Mouse (Mus musculus) hindbrain, embryonic 14.5 days (tissue): ENCODE data around the gene Gng7. TPM values are rescaled to one million over a fixed set of nuclear protein-coding genes. Genes with fewer than 3 reads are reported as not detected.

Source experiments
- ATAC-seq: fragments of 200-750 bp; cut with Nextera tagmentation; 2 replicates; pipeline ENCODE4 v1.8.0; 2017; ENCODE audit warnings: moderate number of reproducible peaks, mild to moderate bottlenecking, moderate TSS enrichment, moderate library complexity; ENCODE audit not compliant: low FRiP score
- DNase-seq: peaks from one replicate; pipeline ENCODE4 v3.0.0-alpha.2; 2015; ENCODE audit warnings: low spot score
- H3K27ac ChIP-seq: fragments of 300-500 bp; sonication (generic); 2 replicates; pipeline ENCODE4 v1.5.1; 2014; ENCODE audit warnings: mild to moderate bottlenecking, moderate library complexity
- H3K27me3 ChIP-seq: fragments of 300-500 bp; sonication (generic); 2 replicates; pipeline ENCODE4 v1.6.1; 2014; ENCODE audit warnings: mild to moderate bottlenecking, low read length, mixed read lengths; ENCODE audit not compliant: control insufficient read depth, insufficient read depth
- H3K36me3 ChIP-seq: fragments of 300-500 bp; sonication (generic); replicated peaks from 2 replicates; pipeline ENCODE4 v1.6.1; 2014; ENCODE audit not compliant: control insufficient read depth, insufficient read depth
- H3K4me1 ChIP-seq: fragments of 300-500 bp; sonication (generic); replicated peaks from 2 replicates; pipeline ENCODE4 v1.6.1; 2014; ENCODE audit warnings: antibody characterized with exemption, low read length, mixed read lengths; ENCODE audit not compliant: control insufficient read depth, insufficient read depth
- H3K4me2 ChIP-seq: fragments of 300-500 bp; sonication (generic); replicated peaks from 2 replicates; pipeline ENCODE4 v1.6.1; 2014; ENCODE audit warnings: mild to moderate bottlenecking, moderate library complexity
- H3K4me3 ChIP-seq: fragments of 300-500 bp; sonication (generic); replicated peaks from 2 replicates; pipeline ENCODE4 v1.5.1; 2014; ENCODE audit warnings: mild to moderate bottlenecking, low read length
- H3K9ac ChIP-seq: fragments of 300-500 bp; sonication (generic); 2 replicates; pipeline ENCODE4 v1.6.1; 2014
- H3K9me3 ChIP-seq: fragments of 300-500 bp; sonication (generic); 2 replicates; pipeline ENCODE4 v1.6.1; 2016; ENCODE audit warnings: low read length; ENCODE audit not compliant: control insufficient read depth
- WGBS: fragments of 180-500 bp; shearing (Covaris S2); extraction: QIAGEN DNeasy Blood & Tissue Kit; methylation state at CpG from one replicate; pipeline ENCODE4 v1.1.7; 2014; 5-methylcytosine and 5-hydroxymethylcytosine counted together
- polyA plus RNA-seq: library from polyadenylated mRNA; unstranded; fragments of >200 nt; fragmentation: Nextera tagmentation; extraction: Ambion mirVana; gene quantifications from 2 replicates; pipeline ENCODE4 v1.2.1, GENCODE M21; 2014

Gng7 gene
- polyA plus RNA-seq, 1 experiment from 2014 or later = 17.7 TPM

GRCm38 (mm10) chr10:80956901-80957300 lies 57.8 kb downstream of the Gng7 start:
- WGBS = 89% methylated on average over 6 of the region's 6 CpGs
- ATAC-seq = no peak

GRCm38 (mm10) chr10:80956385-80956784 lies 58.4 kb downstream of the Gng7 start:
- DNase-seq = no peak
- Histone ChIP-seq H3K27me3 (no peaks in the 10 kb centered on the region), H3K9ac (no peak overlapping the region), H3K27ac (no peak overlapping the region), H3K4me2 (no peak overlapping the region), H3K36me3 (no peaks in the 10 kb centered on the region), H3K4me3 (no peak overlapping the region), H3K9me3 (no peaks in the 10 kb centered on the region), H3K4me1 (no peaks in the 10 kb centered on the region)
- 96% methylated on average over 8 of the region's 8 CpGs for WGBS
- no peak for ATAC-seq

More at GRCm38 (mm10) chr10:80956901-80957300, 57.8 kb downstream of the Gng7 start:
- no peaks in the 10 kb centered on the region for H3K4me1 ChIP-seq
- H3K27ac ChIP-seq = no peak overlapping the region
- H3K9me3 ChIP-seq = no peaks in the 10 kb centered on the region
- H3K27me3 ChIP-seq = no peaks in the 10 kb centered on the region
- H3K9ac ChIP-seq = no peak overlapping the region
- no peak overlapping the region for H3K4me3 ChIP-seq
- no peak for DNase-seq
- H3K4me2 ChIP-seq = no peak overlapping the region
- no peaks in the 10 kb centered on the region for H3K36me3 ChIP-seq

- no peaks in the 10 kb centered on the region for H3K36me3 ChIP-seq
- no peak overlapping the region for H3K4me3 ChIP-seq
- H3K9ac ChIP-seq = no peak overlapping the region
- no peak overlapping the region for H3K4me2 ChIP-seq
- WGBS = 24% methylated on average over 9 of the region's 9 CpGs
- DNase-seq (peak; percentile 78), ATAC-seq (peak; percentile 58; the same call in 1 of the 2 replicates)
- H3K4me1 ChIP-seq = no peaks in the 10 kb centered on the region
- H3K27ac ChIP-seq = no peak overlapping the region
- H3K9me3 ChIP-seq = no peaks in the 10 kb centered on the region
- H3K27me3 ChIP-seq = no peaks in the 10 kb centered on the region
Measured at GRCm38 (mm10) chr10:80955536-80955935, 59.2 kb downstream of the Gng7 start.

- Histone ChIP-seq H3K36me3 (no peaks in the 10 kb centered on the region), H3K9me3 (no peaks in the 10 kb centered on the region), H3K4me2 (no peak overlapping the region), H3K4me1 (no peaks in the 10 kb centered on the region), H3K4me3 (no peak overlapping the region), H3K27ac (no peak overlapping the region), H3K27me3 (no peaks in the 10 kb centered on the region), H3K9ac (no peak overlapping the region)
- DNase-seq = no peak
- 66% methylated on average over 6 of the region's 6 CpGs for WGBS
- ATAC-seq = no peak
Measured at GRCm38 (mm10) chr10:80954843-80955242, 59.9 kb downstream of the Gng7 start.

- Histone ChIP-seq H3K4me1 (no peaks in the 10 kb centered on the region), H3K9me3 (no peaks in the 10 kb centered on the region), H3K27ac (no peak overlapping the region), H3K36me3 (no peaks in the 10 kb centered on the region), H3K4me2 (no peak overlapping the region), H3K27me3 (no peaks in the 10 kb centered on the region), H3K4me3 (no peak overlapping the region), H3K9ac (no peak overlapping the region)
- 72% methylated on average over 13 of the region's 13 CpGs for WGBS
- DNase-seq = no peak
- ATAC-seq = no peak
Measured at GRCm38 (mm10) chr10:80954415-80954814, 60.3 kb downstream of the Gng7 start.

- Histone ChIP-seq H3K9me3 (no peaks in the 10 kb centered on the region), H3K4me1 (no peaks in the 10 kb centered on the region), H3K27me3 (no peaks in the 10 kb centered on the region), H3K27ac (no peak overlapping the region), H3K4me2 (no peak overlapping the region), H3K36me3 (no peaks in the 10 kb centered on the region), H3K4me3 (no peak overlapping the region), H3K9ac (no peak overlapping the region)
- ATAC-seq (no peak), DNase-seq (no peak)
- 76% methylated on average over 15 of the region's 15 CpGs for WGBS
Measured at GRCm38 (mm10) chr10:80952449-80952848, 62.3 kb downstream of the Gng7 start.

GRCm38 (mm10) chr10:80951761-80952390 lies 62.9 kb downstream of the Gng7 start:
- Histone ChIP-seq H3K4me3 (no peak overlapping the region), H3K9me3 (no peaks in the 10 kb centered on the region), H3K4me2 (no peak overlapping the region), H3K36me3 (no peaks in the 10 kb centered on the region), H3K4me1 (no peaks in the 10 kb centered on the region), H3K27me3 (no peaks in the 10 kb centered on the region), H3K27ac (no peak overlapping the region), H3K9ac (no peak overlapping the region)
- WGBS = 83% methylated on average over 10 of the region's 10 CpGs
- no peak for DNase-seq
- ATAC-seq = no peak

GRCm38 (mm10) chr10:80950314-80950713 lies 64.4 kb downstream of the Gng7 start:
- no peaks in the 10 kb centered on the region for H3K36me3 ChIP-seq
- no peak for ATAC-seq
- H3K9ac ChIP-seq = no peak overlapping the region
- no peak for DNase-seq
- no peak overlapping the region for H3K27ac ChIP-seq
- no peaks in the 10 kb centered on the region for H3K9me3 ChIP-seq
- no peak overlapping the region for H3K4me3 ChIP-seq
- WGBS = 33% methylated on average over 5 of the region's 5 CpGs
- H3K4me2 ChIP-seq = no peak overlapping the region
- no peaks in the 10 kb centered on the region for H3K27me3 ChIP-seq
- H3K4me1 ChIP-seq = no peaks in the 10 kb centered on the region

- no peaks in the 10 kb centered on the region for H3K36me3 ChIP-seq
- no peak overlapping the region for H3K4me3 ChIP-seq
- H3K27me3 ChIP-seq = no peaks in the 10 kb centered on the region
- ATAC-seq (no peak), DNase-seq (no peak)
- no peak overlapping the region for H3K4me2 ChIP-seq
- no peaks in the 10 kb centered on the region for H3K4me1 ChIP-seq
- 71% methylated on average over 3 of the region's 3 CpGs for WGBS
- H3K9me3 ChIP-seq = no peaks in the 10 kb centered on the region
- H3K27ac ChIP-seq = no peak overlapping the region
- H3K9ac ChIP-seq = no peak overlapping the region
Measured at GRCm38 (mm10) chr10:80949081-80949480, 65.7 kb downstream of the Gng7 start.

GRCm38 (mm10) chr10:80948570-80948969 lies 66.2 kb downstream of the Gng7 start:
- DNase-seq = no peak
- 32% methylated on average over 6 of the region's 6 CpGs for WGBS
- no peaks in the 10 kb centered on the region for H3K36me3 ChIP-seq
- H3K9ac ChIP-seq = no peak overlapping the region
- ATAC-seq = no peak
- H3K4me3 ChIP-seq = no peak overlapping the region
- no peaks in the 10 kb centered on the region for H3K27me3 ChIP-seq
- no peaks in the 10 kb centered on the region for H3K4me1 ChIP-seq
- H3K4me2 ChIP-seq = no peak overlapping the region
- H3K27ac ChIP-seq = no peak overlapping the region
- H3K9me3 ChIP-seq = no peaks in the 10 kb centered on the region
